Mouse (Mus musculus) myocyte (in vitro differentiated cells): ENCODE data around the gene Stx12. TPM values are rescaled to one million over a fixed set of nuclear protein-coding genes. Genes with fewer than 3 reads are reported as not detected.
A peak's percentile ranks its signal among the peaks of the same experiment; 100 is the strongest.

Source experiments
- H3K27me3 ChIP-seq: one replicate; pipeline ENCODE4 v1.6.1; 2011; ENCODE audit not compliant: control insufficient read depth, insufficient read depth, insufficient read length
- H3K36me3 ChIP-seq: one replicate; pipeline ENCODE4 v1.6.1; 2011; ENCODE audit not compliant: control insufficient read depth, insufficient read depth
- H3K4me2 ChIP-seq: one replicate; pipeline ENCODE4 v1.6.1; 2011; ENCODE audit warnings: low read depth, control low read depth
- H3K4me3 ChIP-seq: one replicate; pipeline ENCODE4 v1.5.1; 2011; ENCODE audit warnings: mild to moderate bottlenecking, control low read depth, moderate library complexity
- H3K79me2 ChIP-seq: one replicate; pipeline ENCODE4 v1.6.1; 2011; ENCODE audit not compliant: control insufficient read depth, insufficient read depth
- H3ac ChIP-seq: one replicate; pipeline ENCODE4 v1.6.1; 2011; ENCODE audit not compliant: control insufficient read depth, insufficient read length
- CEBPB ChIP-seq: IDR thresholded peaks from 2 replicates; pipeline ENCODE4 v1.6.1; 2011; ENCODE audit warnings: mild to moderate bottlenecking, moderate library complexity; ENCODE audit not compliant: poor library complexity, insufficient read depth, severe bottlenecking
- E2F4 ChIP-seq: IDR thresholded peaks from one replicate; pipeline ENCODE4 v1.6.1; 2011; ENCODE audit warnings: mild to moderate bottlenecking, control low read depth, moderate library complexity; ENCODE audit not compliant: insufficient read depth
- MAX ChIP-seq: IDR thresholded peaks from one replicate; pipeline ENCODE4 v1.6.1; 2011; ENCODE audit warnings: low read depth, mild to moderate bottlenecking, control low read depth
- MYOD1 ChIP-seq, 3 experiments: IDR thresholded peaks; one replicate each; pipeline ENCODE4 v1.6.1; 2011; ENCODE audit warnings: control low read depth in 2 of 3, low read depth in 2 of 3, mild to moderate bottlenecking in 2 of 3, moderate library complexity in 1 of 3; ENCODE audit not compliant: insufficient read length in 2 of 3, control insufficient read depth in 1 of 3
- MYOG ChIP-seq, 3 experiments: IDR thresholded peaks; one replicate each; pipeline ENCODE4 v1.6.1; 2011; ENCODE audit warnings: control low read depth in 2 of 3, low read depth in 2 of 3, mild to moderate bottlenecking in 2 of 3; ENCODE audit not compliant: insufficient read length in 2 of 3, control insufficient read depth in 1 of 3, insufficient read depth in 1 of 3
- POLR2A ChIP-seq: IDR thresholded peaks from one replicate; pipeline ENCODE4 v1.6.1; 2011; ENCODE audit warnings: low read depth, mild to moderate bottlenecking, control low read depth, moderate library complexity; ENCODE audit not compliant: insufficient read length
- POLR2AphosphoS2 ChIP-seq: IDR thresholded peaks from one replicate; pipeline ENCODE4 v1.6.1; 2011; ENCODE audit warnings: low read depth, control low read depth; ENCODE audit not compliant: insufficient read length
- REST ChIP-seq: IDR thresholded peaks from one replicate; pipeline ENCODE4 v1.6.1; 2011; ENCODE audit warnings: mild to moderate bottlenecking, control low read depth, moderate library complexity; ENCODE audit not compliant: insufficient read depth, insufficient read length
- SRF ChIP-seq: IDR thresholded peaks from one replicate; pipeline ENCODE4 v1.6.1; 2011; ENCODE audit warnings: low read depth; ENCODE audit not compliant: control insufficient read depth, insufficient read length
- TCF12 ChIP-seq: IDR thresholded peaks from one replicate; pipeline ENCODE4 v1.6.1; 2011; ENCODE audit warnings: mild to moderate bottlenecking, control low read depth; ENCODE audit not compliant: poor library complexity, insufficient read depth, severe bottlenecking
- TCF3 ChIP-seq: IDR thresholded peaks from one replicate; pipeline ENCODE4 v1.6.1; 2011; ENCODE audit warnings: low read depth, control low read depth; ENCODE audit not compliant: insufficient read length
- USF1 ChIP-seq: IDR thresholded peaks from one replicate; pipeline ENCODE4 v1.6.1; 2011; ENCODE audit warnings: low read depth, mild to moderate bottlenecking, control low read depth, moderate library complexity
- polyA plus RNA-seq: library from polyadenylated mRNA; unstranded; fragments of >200 nt; fragmentation: generic; extraction: Trizol; gene quantifications from one replicate; pipeline ENCODE4 v1.2.1, GENCODE M21; 2012; ENCODE audit warnings: missing spikeins

Stx12 gene
- polyA plus RNA-seq, 1 experiment: 23.4 TPM

- Histone ChIP-seq H3ac (no peak overlapping the region), H3K27me3 (no peaks in the 10 kb centered on the region), H3K79me2 (peaks cover 36% of the 10 kb centered on the region), H3K4me3 (no peak overlapping the region), H3K36me3 (peaks cover 24% of the 10 kb centered on the region), H3K4me2 (no peak overlapping the region)
- TF ChIP-seq REST: no peak
- no peak for TF ChIP-seq CEBPB
- no peak for TF ChIP-seq TCF12
- no peak for TF ChIP-seq E2F4
- no peak for TF ChIP-seq SRF
- no peak for TF ChIP-seq MAX
- no peak for TF ChIP-seq USF1
- TF ChIP-seq MYOG (IDR thresholded peaks at IDR 0.05; ENCODE audit: control insufficient read depth in 1 of 3, insufficient read depth in 1 of 3, insufficient read length in 2 of 3, low read depth in 2 of 3): no peak
- TF ChIP-seq POLR2AphosphoS2: no peak
- no peak for TF ChIP-seq MYOD1 (IDR thresholded peaks at IDR 0.05; ENCODE audit: control insufficient read depth in 1 of 3, insufficient read length in 2 of 3, low read depth in 2 of 3)
- TF ChIP-seq TCF3: no peak
- no peak for TF ChIP-seq POLR2A
Observed at GRCm38 (mm10) chr4:132871116-132871515, 13.2 kb downstream of the Stx12 start.

GRCm38 (mm10) chr4:132864856-132865255 lies 19.5 kb downstream of the Stx12 start:
- no peak overlapping the region for H3K4me3 ChIP-seq
- H3K4me2 ChIP-seq: no peak overlapping the region
- TF ChIP-seq POLR2A (no peak), CEBPB (no peak), MAX (no peak), REST (no peak), SRF (no peak), MYOG (IDR thresholded peaks at IDR 0.05; ENCODE audit: control insufficient read depth in 1 of 3, insufficient read depth in 1 of 3, insufficient read length in 2 of 3, low read depth in 2 of 3) (no peak), TCF12 (no peak), USF1 (no peak)
- no peak overlapping the region for H3ac ChIP-seq
- no peaks in the 10 kb centered on the region for H3K27me3 ChIP-seq
- no peaks in the 10 kb centered on the region for H3K79me2 ChIP-seq
- peaks cover 44% of the 10 kb centered on the region for H3K36me3 ChIP-seq

- no peak overlapping the region for H3K4me3 ChIP-seq
- H3ac ChIP-seq: no peak overlapping the region
- H3K36me3 ChIP-seq: peaks cover 42% of the 10 kb centered on the region
- no peak overlapping the region for H3K4me2 ChIP-seq
- no peaks in the 10 kb centered on the region for H3K27me3 ChIP-seq
- H3K79me2 ChIP-seq: no peaks in the 10 kb centered on the region
- TF ChIP-seq SRF (no peak), TCF12 (no peak), POLR2AphosphoS2 (no peak), CEBPB (no peak), MYOD1 (IDR thresholded peaks at IDR 0.05; ENCODE audit: control insufficient read depth in 1 of 3, insufficient read length in 2 of 3, low read depth in 2 of 3) (no peak), USF1 (no peak), TCF3 (no peak), REST (no peak), POLR2A (no peak), MAX (no peak), E2F4 (no peak), MYOG (IDR thresholded peaks at IDR 0.05; ENCODE audit: control insufficient read depth in 1 of 3, insufficient read depth in 1 of 3, insufficient read length in 2 of 3, low read depth in 2 of 3) (no peak)
Observed at GRCm38 (mm10) chr4:132863012-132863411, 21.3 kb downstream of the Stx12 start.

GRCm38 (mm10) chr4:132860880-132861279 lies 23.4 kb downstream of the Stx12 start:
- TF ChIP-seq POLR2A (no peak), TCF3 (no peak), POLR2AphosphoS2 (no peak), MYOD1 (IDR thresholded peaks at IDR 0.05; ENCODE audit: control insufficient read depth in 1 of 3, insufficient read length in 2 of 3, low read depth in 2 of 3) (no peak), REST (no peak), MAX (no peak), CEBPB (no peak), E2F4 (no peak), TCF12 (no peak), MYOG (IDR thresholded peaks at IDR 0.05; ENCODE audit: control insufficient read depth in 1 of 3, insufficient read depth in 1 of 3, insufficient read length in 2 of 3, low read depth in 2 of 3) (no peak), SRF (no peak), USF1 (no peak)
- Histone ChIP-seq H3K4me2 (no peak overlapping the region), H3ac (no peak overlapping the region), H3K79me2 (no peaks in the 10 kb centered on the region), H3K4me3 (no peak overlapping the region), H3K27me3 (no peaks in the 10 kb centered on the region), H3K36me3 (peaks cover 50% of the 10 kb centered on the region)

GRCm38 (mm10) chr4:132843705-132844071 lies 40.6 kb downstream of the Stx12 start:
- Histone ChIP-seq H3K27me3 (no peaks in the 10 kb centered on the region), H3ac (no peak overlapping the region), H3K36me3 (peaks cover 22% of the 10 kb centered on the region), H3K4me2 (peak overlapping the region; percentile 93), H3K79me2 (peaks cover 33% of the 10 kb centered on the region), H3K4me3 (peak overlapping the region; percentile 74)
- TF ChIP-seq CEBPB: no peak
- no peak for TF ChIP-seq E2F4
- no peak for TF ChIP-seq TCF12
- no peak for TF ChIP-seq MYOG (IDR thresholded peaks at IDR 0.05; ENCODE audit: control insufficient read depth in 1 of 3, insufficient read depth in 1 of 3, insufficient read length in 2 of 3, low read depth in 2 of 3)
- no peak for TF ChIP-seq USF1
- no peak for TF ChIP-seq REST
- TF ChIP-seq MAX: no peak
- TF ChIP-seq SRF: no peak
- TF ChIP-seq MYOD1 (IDR thresholded peaks at IDR 0.05; ENCODE audit: control insufficient read depth in 1 of 3, insufficient read length in 2 of 3, low read depth in 2 of 3): no peak
- no peak for TF ChIP-seq TCF3
- TF ChIP-seq POLR2A: no peak
